15 mouse cellular contexts compared by ENCODE assay signal in the genomic region with DNA sequence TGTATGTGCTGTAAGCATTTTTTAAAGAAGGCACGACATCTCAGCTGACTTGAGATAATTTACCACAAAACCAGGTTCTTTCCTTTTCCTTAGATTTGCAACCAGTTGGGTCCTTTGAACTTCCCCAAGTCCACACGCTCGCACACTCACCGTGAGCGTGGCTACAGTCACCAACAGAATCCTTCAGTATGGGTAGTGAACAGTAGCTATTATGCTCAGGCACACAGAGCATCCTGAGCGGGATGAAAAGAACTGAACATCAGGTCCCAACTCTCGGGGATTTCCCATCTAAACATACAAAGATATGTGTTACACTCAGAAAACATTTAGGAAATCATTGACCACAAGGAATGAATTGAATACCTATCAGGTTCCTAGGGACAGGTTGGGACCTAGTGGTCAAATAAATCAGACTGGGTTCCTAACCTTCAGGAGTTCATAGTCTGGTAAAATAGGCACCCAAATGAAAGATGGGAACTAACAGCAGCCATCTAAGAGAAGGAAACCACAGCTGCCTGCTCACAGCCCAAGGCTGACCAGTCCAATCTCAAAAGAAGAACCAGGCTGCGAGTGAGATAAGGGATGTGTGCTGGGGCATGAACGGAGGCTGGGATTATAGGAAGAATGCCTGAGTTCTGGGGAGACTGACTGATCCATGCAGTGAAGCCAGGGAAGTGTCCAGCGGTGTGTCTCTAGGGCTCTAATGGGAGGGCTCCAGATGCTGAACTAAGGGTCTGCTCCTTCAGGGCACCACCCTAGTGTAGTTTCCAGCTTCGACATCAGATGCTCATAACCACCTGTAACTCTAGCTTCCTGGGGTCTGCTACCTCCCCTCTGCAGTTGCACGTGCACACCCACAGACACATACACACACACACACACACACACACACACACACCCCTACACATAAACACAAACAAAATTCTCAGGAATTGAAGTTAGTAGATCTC. TPM values are rescaled to one million over a fixed set of nuclear protein-coding genes. Genes with fewer than 3 reads are reported as not detected.
DNase-seq lines count a peak whose midpoint lies in the region; ATAC-seq and TF ChIP-seq lines count a peak whose summit lies in the region.
"Had no signal": no experiment of that assay in that cellular context is flagged by ENCODE, and none has a peak within 500 bp of the region (broad histone marks: within the 10 kb centered on the region; RNA-seq: fewer than 3 reads in every experiment).

No protein-coding gene starts in this region.

- no peak overlapping the region for H3K4me3 ChIP-seq in heart, embryonic 16.5 days (ENCODE audit: low read length)
- no peak overlapping the region for H3K4me3 ChIP-seq in left cerebral cortex, adult 2 months
- H3K4me3 ChIP-seq in kidney, embryonic 15.5 days (replicated peaks) = no peak overlapping the region
- H3K4me3 ChIP-seq in intestine, postnatal 0 days (ENCODE audit: low read depth, low read length) = no peak overlapping the region

- no peak for TF ChIP-seq CTCF in left cerebral cortex, adult 2 months (IDR thresholded peaks at IDR 0.05)
- no peak for TF ChIP-seq CTCF in intestine, postnatal 0 days (IDR thresholded peaks at IDR 0.05; ENCODE audit: low read depth)

- no peak overlapping the region; the same call in 1 of the 2 replicates for H3K27ac ChIP-seq in heart, embryonic 16.5 days (ENCODE audit: low read length)
- H3K27ac ChIP-seq in left cerebral cortex, adult 2 months = no peak overlapping the region
- no peak overlapping the region for H3K27ac ChIP-seq in kidney, embryonic 15.5 days
- H3K27ac ChIP-seq in intestine, postnatal 0 days (ENCODE audit: low read depth, low read length) = no peak overlapping the region
- H3K27ac ChIP-seq: liver, embryonic 14.5 days had no signal

- no peaks in the 10 kb centered on the region for H3K9me3 ChIP-seq in heart, embryonic 16.5 days (replicated peaks; ENCODE audit: control insufficient read depth, low read length)
- no peaks in the 10 kb centered on the region for H3K9me3 ChIP-seq in kidney, embryonic 15.5 days (replicated peaks)
- no peaks in the 10 kb centered on the region for H3K9me3 ChIP-seq in intestine, postnatal 0 days (ENCODE audit: control insufficient read depth)

- no peaks in the 10 kb centered on the region for H3K27me3 ChIP-seq in heart, embryonic 16.5 days (ENCODE audit: control insufficient read depth, insufficient read depth, low read length)
- H3K27me3 ChIP-seq in kidney, embryonic 15.5 days = no peaks in the 10 kb centered on the region
- H3K27me3 ChIP-seq in intestine, postnatal 0 days (replicated peaks; ENCODE audit: control insufficient read depth, insufficient read depth, low read length) = no peaks in the 10 kb centered on the region

- peaks cover 11% of the 10 kb centered on the region for H3K4me1 ChIP-seq in heart, embryonic 16.5 days (ENCODE audit: control insufficient read depth, insufficient read depth, low read length)
- H3K4me1 ChIP-seq in kidney, embryonic 15.5 days = peaks cover 4% of the 10 kb centered on the region
- H3K4me1 ChIP-seq in intestine, postnatal 0 days (replicated peaks; ENCODE audit: control insufficient read depth, insufficient read depth, low read length) = no peaks in the 10 kb centered on the region

- DNase-seq in heart, postnatal 36 days = no peak
- DNase-seq in thymus, postnatal 25 days = peak; percentile 22
- DNase-seq in left cerebral cortex, adult 2 months (ENCODE audit: extremely low spot score in 1 of 2, low spot score in 2 of 2) = no peak
- DNase-seq: cerebellum, adult 11 months; embryo, embryonic 11 days; forebrain, postnatal 0 days; gastrocnemius, postnatal 25 days had no signal

- intact Hi-C loops in heart, postnatal 36 days (cut with DNase I) = no loop called here
- intact Hi-C loops in left cerebral cortex, adult 2 months (cut with DNase I) = no loop called here

- H3K9ac ChIP-seq in heart, embryonic 16.5 days (ENCODE audit: low read length) = no peak overlapping the region
- no peak overlapping the region for H3K9ac ChIP-seq in kidney, embryonic 15.5 days
- H3K9ac ChIP-seq in intestine, postnatal 0 days (ENCODE audit: low read depth, low read length) = no peak overlapping the region
- H3K9ac ChIP-seq: forebrain, postnatal 0 days; liver, embryonic 14.5 days had no signal

- peak; percentile 8; the same call in 1 of the 2 replicates for ATAC-seq in heart, embryonic 16.5 days (replicated peaks; ENCODE audit: extremely low read depth, insufficient read depth, low FRiP score)
- peak; percentile 59 for ATAC-seq in granulocyte monocyte progenitor cell, adult 5-6 weeks (replicated peaks; ENCODE audit: poor library complexity, severe bottlenecking)
- peak; percentile 42 for ATAC-seq in megakaryocyte, adult 5-6 weeks (ENCODE audit: poor library complexity, severe bottlenecking)
- no peak for ATAC-seq in kidney, embryonic 15.5 days (replicated peaks; ENCODE audit: low FRiP score)
- no peak for ATAC-seq in intestine, postnatal 0 days
- ATAC-seq: forebrain, postnatal 0 days; hindbrain, embryonic 16.5 days had no signal

- 71% methylated on average over 12 of the region's 12 CpGs for WGBS in heart, embryonic 16.5 days
- WGBS in kidney, embryonic 15.5 days = 80% methylated on average over 12 of the region's 12 CpGs
- WGBS in intestine, postnatal 0 days = 69% methylated on average over 12 of the region's 12 CpGs

- H3K36me3 ChIP-seq in heart, embryonic 16.5 days (ENCODE audit: control insufficient read depth, insufficient read depth) = no peaks in the 10 kb centered on the region
- no peaks in the 10 kb centered on the region for H3K36me3 ChIP-seq in kidney, embryonic 15.5 days
- H3K36me3 ChIP-seq in intestine, postnatal 0 days (ENCODE audit: control insufficient read depth, insufficient read depth) = no peaks in the 10 kb centered on the region
- H3K36me3 ChIP-seq: G1E had no signal

- H3K4me2 ChIP-seq in heart, embryonic 16.5 days (ENCODE audit: low read depth, low read length) = no peak overlapping the region
- H3K4me2 ChIP-seq in kidney, embryonic 15.5 days = no peak overlapping the region
- H3K4me2 ChIP-seq in intestine, postnatal 0 days (replicated peaks; ENCODE audit: low read depth) = no peak overlapping the region

RNA-seq across cellular contexts. Expression of gene Coa7, which starts 10.0 kb away (rescaled TPM):
- polyA plus RNA-seq in heart, embryonic 16.5 days (2015; fragmentation: Nextera tagmentation; extraction: Ambion mirVana) = 46.3 and 53.6 TPM in 2 replicates
- total RNA-seq in heart, postnatal 36 days (2021) = 10 to 100 TPM; 31.8 to 38.1 TPM
- total RNA-seq in granulocyte monocyte progenitor cell, adult 5-6 weeks (2014; fragmentation: Nextera tagmentation) = 5.2 and 17.3 TPM in 2 replicates
- 13.0 and 25.6 TPM in 2 replicates for total RNA-seq in granulocyte monocyte progenitor cell, adult 5-6 weeks (2017)
- 4.3 and 10.3 TPM in 2 replicates for total RNA-seq in megakaryocyte, adult 5-6 weeks (2015)
- 3.8 and 14.3 TPM in 2 replicates for total RNA-seq in megakaryocyte, adult 5-6 weeks (2017)
- 10 to 100 TPM; 24.1 to 28.5 TPM for total RNA-seq in left cerebral cortex, adult 2 months (2021)
- polyA plus RNA-seq in kidney, embryonic 15.5 days (2015; fragmentation: Nextera tagmentation; extraction: Ambion mirVana) = 57.3 and 61.0 TPM in 2 replicates
- 83.6 and 91.4 TPM in 2 replicates for polyA plus RNA-seq in intestine, postnatal 0 days (2015; fragmentation: Nextera tagmentation; extraction: Ambion mirVana)

RNA-seq across cellular contexts. Expression of gene Zyg11b, which starts 17.0 kb away (rescaled TPM):
- polyA plus RNA-seq in heart, embryonic 16.5 days (2015; fragmentation: Nextera tagmentation; extraction: Ambion mirVana) = 7.6 and 8.3 TPM in 2 replicates
- 10 to 100 TPM; 37.8 to 39.9 TPM for total RNA-seq in heart, postnatal 36 days (2021)
- total RNA-seq in granulocyte monocyte progenitor cell, adult 5-6 weeks (2014; fragmentation: Nextera tagmentation) = 11.6 and 17.4 TPM in 2 replicates
- total RNA-seq in granulocyte monocyte progenitor cell, adult 5-6 weeks (2017) = 20.8 and 20.9 TPM in 2 replicates
- 17.6 and 18.9 TPM in 2 replicates for total RNA-seq in megakaryocyte, adult 5-6 weeks (2015)
- 21.6 and 25.9 TPM in 2 replicates for total RNA-seq in megakaryocyte, adult 5-6 weeks (2017)
- total RNA-seq in left cerebral cortex, adult 2 months (2021) = 10 to 100 TPM; 96.7 to 98.7 TPM
- polyA plus RNA-seq in kidney, embryonic 15.5 days (2015; fragmentation: Nextera tagmentation; extraction: Ambion mirVana) = 10.6 and 12.2 TPM in 2 replicates
- polyA plus RNA-seq in intestine, postnatal 0 days (2015; fragmentation: Nextera tagmentation; extraction: Ambion mirVana) = 4.0 and 4.3 TPM in 2 replicates

Comparison
In these comparisons a context has a peak if more than half of its experiments do, and no peak if none do; other contexts are left out.
1. ATAC-seq: peak in heart, embryonic 16.5 days (single experiment), granulocyte monocyte progenitor cell, adult 5-6 weeks (single experiment) and megakaryocyte, adult 5-6 weeks (single experiment); none in kidney, embryonic 15.5 days (single experiment) and intestine, postnatal 0 days (single experiment).